Mouse (Mus musculus): ENCODE results near the gene Zfp429.
A peak's percentile ranks its signal among the peaks of the same experiment; 100 is the strongest.
"Not testable (repeated sequence)": the region's sequence is repeated elsewhere in the genome, so short reads cannot be mapped to it uniquely, and the experiment has no call there.

Zfp429 gene

DNA sequence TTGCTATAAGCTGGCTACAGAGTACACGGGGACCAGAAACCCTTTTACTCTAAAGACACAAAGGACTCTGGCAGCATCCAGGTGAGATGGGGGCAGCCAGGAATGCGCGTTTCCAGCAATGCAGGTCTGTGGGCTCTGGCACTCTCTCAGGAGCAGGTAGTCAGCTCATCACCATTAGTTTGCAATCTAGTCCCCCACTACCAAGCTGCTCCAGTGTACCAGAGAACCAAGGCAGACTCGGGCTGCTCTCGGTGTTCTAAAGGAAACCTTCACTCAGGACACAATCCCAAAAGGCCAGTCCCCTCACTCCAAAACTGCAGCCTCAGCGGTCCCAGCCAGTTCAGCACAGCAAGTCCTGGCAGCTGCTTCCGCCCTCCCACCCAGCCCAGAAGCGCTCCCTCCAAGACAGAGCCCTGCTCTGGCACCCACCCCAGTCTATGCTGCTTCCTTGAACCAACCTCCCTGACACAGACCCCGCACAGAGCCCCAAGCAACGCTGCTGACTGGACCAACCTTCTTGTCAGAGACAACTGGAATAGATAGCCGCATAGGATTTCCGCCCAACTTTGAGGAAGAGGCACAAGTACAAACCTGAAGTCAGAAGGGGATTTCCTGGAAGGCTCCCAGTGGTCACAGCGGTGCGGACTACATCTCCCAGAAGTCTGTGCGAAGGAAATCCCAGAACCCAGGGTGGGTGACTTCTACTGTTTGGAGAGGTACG is at the start of gene Zfp429:
Gene Zfp429 (minus strand): TSS at position 637 of the 721 bp plus-strand sequence.
- DNase-seq (ENCODE audit: low spot score in 2 of 2): peak; percentile 68 to 70

- DNase-seq (ENCODE audit: low spot score in 2 of 2): not testable (repeated sequence)
Observed at GRCm38 (mm10) chr13:67437095-67437494, 37.5 kb upstream of the Zfp429 start.

GRCm38 (mm10) chr13:67428116-67428515 is 28.5 kb upstream of the Zfp429 start:
- no peak for DNase-seq (ENCODE audit: low spot score in 2 of 2)

- DNase-seq (ENCODE audit: low spot score in 2 of 2): not testable (repeated sequence)
Observed at GRCm38 (mm10) chr13:67425699-67426098, 26.1 kb upstream of the Zfp429 start.

DNA sequence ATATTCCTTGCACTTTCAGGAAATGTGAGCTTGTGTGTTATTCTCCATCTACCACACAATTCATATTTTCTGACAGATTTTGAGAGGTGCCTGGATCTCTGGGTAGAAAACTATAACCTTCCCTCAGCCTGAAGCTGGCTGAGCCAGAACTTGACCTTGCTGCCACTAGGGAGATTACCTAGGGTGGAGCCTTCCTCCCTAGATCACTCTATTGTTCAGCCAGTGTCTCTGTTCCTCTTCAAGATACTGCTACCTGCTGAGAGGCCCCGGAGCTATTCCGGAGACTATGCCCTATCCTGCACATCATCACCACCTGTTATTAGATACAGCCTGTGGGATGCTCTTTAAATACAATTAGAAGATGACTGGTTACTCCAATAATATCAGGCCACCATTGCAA is 22.9 kb upstream of the Zfp429 start:
- not testable (repeated sequence) for DNase-seq (ENCODE audit: low spot score in 2 of 2)

GRCm38 (mm10) chr13:67421207-67421857 is 21.7 kb upstream of the Zfp429 start, which contains the start of gene Zfp459:
TSS of gene Zfp459 (minus strand) at chr13:67421418.
- peak; percentile 30 to 53 for DNase-seq (ENCODE audit: low spot score in 2 of 2)

DNA sequence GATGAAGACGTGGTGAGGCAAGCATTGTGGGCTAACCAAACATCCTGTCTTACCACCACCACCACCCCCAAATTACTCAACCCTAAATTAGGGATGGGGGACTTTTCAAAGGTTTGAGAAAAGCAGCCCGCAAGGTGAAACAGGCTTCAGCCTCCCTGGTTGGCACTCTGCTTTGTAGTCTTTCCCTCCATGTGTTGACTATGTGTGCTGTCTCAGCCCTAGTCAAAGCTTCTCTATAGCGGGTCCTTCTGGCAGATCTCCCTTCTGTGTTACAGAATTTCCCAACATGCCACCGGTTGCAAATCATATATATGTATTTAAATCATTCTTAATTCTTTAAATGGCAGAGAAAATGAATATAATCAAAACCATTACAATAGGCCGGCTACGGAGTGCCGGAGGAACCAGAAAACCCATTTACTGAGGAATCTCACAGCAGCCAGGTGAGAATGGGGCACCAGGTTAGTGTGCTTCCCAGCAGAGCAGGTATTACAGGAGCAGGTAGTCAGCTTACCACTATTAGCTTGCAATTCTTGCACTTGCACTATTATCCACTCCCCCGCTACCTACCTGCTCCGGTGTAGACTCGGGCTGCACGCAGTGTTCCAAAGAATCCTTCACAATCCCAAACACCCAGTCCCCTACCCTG is 21.1 kb upstream of the Zfp429 start:
- DNase-seq (ENCODE audit: low spot score in 2 of 2): no peak

GRCm38 (mm10) chr13:67416811-67417210 is 17.2 kb upstream of the Zfp429 start:
- DNase-seq (ENCODE audit: low spot score in 2 of 2): no peak

DNA sequence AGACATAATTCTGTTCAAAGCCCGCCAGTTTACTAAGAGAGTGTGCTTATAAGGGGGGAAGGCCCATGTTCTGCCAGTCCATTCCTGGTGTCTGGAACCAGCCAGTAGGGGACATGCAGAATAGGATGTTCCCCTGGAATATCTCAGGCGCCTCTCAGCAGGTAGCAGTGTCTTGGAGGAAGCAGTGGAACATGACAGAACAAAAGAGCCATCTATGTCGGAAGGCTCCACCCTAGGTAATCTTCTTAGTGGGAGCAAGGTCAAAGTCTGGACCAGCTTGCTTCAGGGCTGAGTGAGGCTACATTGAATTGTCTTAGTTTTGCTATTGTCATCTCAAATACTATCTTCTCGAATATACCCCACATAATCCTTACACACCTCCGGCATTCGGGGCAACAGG is 16.1 kb upstream of the Zfp429 start:
- no peak for DNase-seq (ENCODE audit: low spot score in 2 of 2)

DNA sequence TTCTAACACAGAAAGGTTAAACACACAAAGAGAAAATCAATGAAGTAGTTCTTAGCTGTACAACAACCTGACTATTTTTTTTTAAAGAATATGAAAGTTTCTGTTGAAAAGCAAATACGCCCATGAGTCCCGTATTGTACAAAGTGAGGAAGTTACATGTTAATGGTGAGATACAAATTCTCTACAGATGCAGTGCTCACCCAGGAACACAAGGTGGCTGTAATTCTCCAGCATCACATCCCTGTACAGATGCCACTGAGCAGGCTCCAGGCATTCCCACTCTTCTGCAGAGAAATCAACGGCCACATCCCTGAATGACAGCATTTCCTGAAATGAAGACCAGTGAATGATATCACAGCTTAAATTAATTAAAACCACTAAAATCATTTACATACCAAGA is 14.0 kb upstream of the Zfp429 start:
- DNase-seq (ENCODE audit: low spot score in 2 of 2): not testable (repeated sequence)

DNA sequence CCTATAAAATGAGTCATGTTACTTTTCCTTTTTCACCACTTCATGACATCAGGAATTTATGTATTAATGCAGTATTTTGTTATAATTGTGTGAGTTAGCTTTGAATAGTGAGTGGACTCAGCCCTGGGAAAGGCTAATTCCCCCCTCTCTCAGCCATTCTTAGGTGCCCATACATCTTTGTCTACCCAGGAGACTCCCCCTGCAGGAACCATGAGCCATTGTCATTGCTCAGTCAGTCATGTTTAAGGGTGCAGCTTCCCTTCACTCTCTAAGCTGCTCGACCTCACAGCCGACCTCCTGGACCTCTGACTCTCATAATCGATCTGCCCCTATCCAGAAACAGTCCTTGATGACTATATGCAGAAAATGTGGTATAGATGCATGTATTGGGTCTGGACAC is 23.4 kb downstream of the Zfp429 start:
- not testable (repeated sequence) for DNase-seq (ENCODE audit: low spot score in 2 of 2)

- DNase-seq (ENCODE audit: low spot score in 2 of 2): peak; percentile 71 to 79
Observed at GRCm38 (mm10) chr13:67375050-67375911, 24.3 kb downstream of the Zfp429 start, which contains the start of the genes Gm28041 and Zfp456. TSS of gene Gm28041 (minus strand) at chr13:67375733. TSS of gene Zfp456 (minus strand) at chr13:67375810.

DNA sequence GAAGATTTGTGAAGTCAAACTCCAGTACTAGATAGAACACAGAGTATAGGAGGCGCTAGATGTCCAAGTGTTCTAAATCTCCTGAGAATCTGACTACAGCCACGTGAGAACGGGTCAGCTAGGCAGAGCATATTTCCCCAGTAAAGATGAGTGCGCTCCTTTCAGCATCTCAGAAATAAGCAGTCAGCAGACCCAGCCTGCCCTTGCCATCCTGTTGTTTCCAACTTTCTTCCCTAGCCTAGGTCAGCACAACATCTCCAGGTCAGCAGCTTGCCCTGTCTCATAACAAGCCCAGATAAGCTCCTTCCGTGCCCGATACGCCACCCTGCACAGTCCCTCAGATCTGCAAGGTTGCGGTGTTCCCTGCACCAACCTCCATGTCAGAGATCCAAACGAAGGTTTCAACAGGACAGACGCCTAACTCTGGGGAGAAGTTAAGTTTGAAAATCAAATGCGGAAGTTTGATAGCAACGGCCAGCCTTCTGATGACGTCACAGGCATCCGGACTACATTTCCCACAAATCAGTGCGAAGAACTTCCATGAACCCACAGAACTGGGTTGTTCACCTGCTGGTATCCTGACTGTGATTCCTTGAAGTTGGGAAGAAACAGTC is 39.4 kb downstream of the Zfp429 start, which contains the start of the genes Gm28044 and Zfp953:
Gene Gm28044 (minus strand): TSS at position 406 of the 614 bp plus-strand sequence.
Gene Zfp953 (minus strand): TSS at position 475 of the 614 bp plus-strand sequence.
- DNase-seq (ENCODE audit: low spot score in 2 of 2): peak; percentile 92 to 93

DNA sequence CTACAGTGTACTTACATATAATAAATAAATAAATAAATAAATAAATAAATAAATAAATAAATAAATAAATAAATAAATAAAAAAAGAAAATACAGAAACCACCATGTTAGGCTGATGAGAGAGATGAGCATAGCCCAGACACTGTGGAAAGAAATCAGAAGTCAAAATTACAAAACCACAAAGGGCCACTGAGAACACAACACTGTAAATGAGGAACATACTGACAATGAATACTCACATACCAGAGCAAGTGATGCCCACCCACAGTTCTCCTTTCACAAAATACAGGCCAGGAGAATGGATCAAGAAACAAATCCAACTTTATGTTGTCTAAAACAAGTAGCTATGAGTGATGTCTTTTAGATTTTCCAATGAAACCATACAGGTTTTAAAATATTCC is 47.8 kb downstream of the Zfp429 start:
- DNase-seq (ENCODE audit: low spot score in 2 of 2): no peak

DNA sequence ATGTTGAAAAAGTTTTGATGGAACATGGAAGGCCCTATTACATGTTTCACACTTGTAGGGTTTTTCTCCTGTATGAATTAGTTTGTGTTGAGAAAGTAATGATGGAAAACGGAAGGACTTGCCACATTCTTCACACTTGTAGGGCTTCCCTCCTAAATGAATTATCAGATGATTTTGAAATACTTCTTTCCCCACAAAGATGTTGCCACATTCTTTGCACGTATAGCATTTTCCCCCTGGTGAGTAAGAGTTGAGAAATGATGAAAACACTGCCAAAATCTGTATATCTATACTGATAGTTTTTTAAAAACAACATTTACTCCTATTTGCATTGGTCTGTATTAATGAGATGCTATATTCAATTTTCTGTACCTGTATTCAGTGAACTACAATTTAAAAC is 56.2 kb downstream of the Zfp429 start:
- no peak for DNase-seq (ENCODE audit: low spot score in 2 of 2)
